Mouse (Mus musculus) kidney, adult 8-10 months (tissue): ENCODE measurements around the gene Gm42742.

Experiments used
- DNase-seq, 2 experiments: peaks; one replicate each; pipeline ENCODE4 v3.0.0; 2022

Gm42742 gene

DNA sequence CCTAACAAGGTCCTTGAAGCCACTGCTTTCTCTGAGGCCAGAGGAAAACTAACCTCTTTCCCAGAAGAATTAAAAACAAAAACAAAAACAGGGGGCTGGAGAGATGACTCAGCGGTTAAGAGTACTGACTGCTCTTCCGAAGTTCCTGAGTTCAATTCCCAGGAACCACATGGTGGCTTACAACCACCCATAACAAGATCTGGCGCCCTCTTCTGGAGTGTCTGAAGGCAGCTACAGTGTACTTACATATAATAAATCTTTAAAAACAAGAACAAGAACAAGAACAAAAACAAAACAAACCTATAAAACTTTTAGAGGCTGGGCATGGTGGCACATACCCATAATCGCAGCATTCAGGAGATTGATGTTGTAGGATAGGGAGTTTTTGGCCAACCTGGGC, 24.4 kb downstream of the Gm42742 start:
- DNase-seq, result no peak

DNA sequence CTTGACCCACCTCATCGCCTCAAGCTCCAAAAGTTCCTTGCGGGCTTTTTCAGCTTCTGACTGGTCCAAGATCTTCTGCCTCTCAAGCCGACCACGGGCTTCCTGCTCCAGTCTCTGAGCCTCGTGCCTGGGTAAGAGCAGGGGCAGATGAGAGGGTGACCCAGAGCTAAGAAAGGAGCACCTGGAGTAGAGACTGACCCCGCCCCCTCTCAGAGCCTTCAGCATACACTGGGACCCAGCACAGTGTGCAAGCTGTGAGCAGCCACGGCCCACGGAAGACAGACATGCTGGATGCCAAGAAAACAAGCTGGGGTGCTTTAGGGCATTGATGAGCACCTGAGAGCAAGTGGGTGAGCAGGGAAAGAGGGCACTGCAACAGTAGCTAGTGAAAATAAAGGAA, 32.1 kb downstream of the Gm42742 start:
- DNase-seq, result no peak

DNA sequence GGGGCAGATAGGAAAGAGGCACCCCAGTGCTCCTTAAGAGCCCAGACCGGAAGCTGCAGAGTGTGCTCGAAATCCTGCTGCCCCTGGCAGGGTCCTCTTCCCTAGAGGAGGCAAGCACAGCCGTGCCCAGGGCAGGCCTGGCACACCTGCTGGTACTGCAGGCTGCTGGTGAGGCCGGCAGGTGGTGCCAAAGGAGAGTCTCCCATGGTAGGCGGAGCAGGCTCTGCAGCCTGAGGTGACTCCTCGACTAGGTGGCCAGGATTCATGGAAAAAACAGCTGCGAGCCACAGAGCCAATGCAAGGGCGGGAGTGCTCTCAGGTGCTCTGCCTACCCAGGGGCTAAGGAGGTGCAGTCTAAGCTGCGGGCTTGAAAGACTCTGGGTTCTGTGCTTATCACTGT, 34.6 kb downstream of the Gm42742 start:
- DNase-seq, result peak; percentile 60 to 71

DNA sequence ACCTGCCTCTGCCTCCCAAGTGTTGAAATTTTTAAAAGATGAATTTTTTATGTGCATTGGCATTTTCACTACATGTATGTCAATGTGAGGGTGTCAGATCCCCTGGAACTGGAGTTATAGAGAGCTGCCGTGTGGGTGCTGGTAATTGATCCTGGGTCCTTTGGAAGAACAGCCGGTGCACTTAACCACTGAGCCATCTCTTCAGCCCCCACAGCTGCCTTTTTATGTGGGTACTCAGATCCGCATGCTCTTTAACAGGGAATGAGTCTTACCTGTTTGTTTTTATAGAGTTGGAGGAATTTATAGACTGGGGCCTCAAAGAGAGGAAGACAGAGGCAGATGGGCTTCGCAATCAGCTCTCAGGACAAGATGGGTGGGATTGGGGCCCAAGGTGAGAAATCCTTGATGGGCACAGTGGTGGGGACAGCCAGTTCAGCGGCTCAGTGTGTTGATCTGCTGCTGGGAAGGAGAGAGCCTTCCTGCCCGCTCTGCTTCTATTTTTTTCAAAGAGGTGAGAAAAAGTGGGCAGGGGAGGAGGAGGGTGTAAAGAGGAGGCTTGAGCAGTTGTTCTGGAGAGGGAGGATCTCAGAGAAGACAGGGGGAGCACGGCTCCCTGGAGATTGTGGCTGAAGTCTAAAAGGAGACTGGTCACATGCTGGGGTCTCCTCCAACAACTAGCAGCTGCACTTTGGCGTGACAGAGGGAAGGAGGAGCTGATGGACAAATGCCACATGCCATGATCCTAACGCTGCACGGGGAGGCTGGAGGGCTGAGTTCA, 36.0 kb downstream of the Gm42742 start:
- DNase-seq, result no peak

DNA sequence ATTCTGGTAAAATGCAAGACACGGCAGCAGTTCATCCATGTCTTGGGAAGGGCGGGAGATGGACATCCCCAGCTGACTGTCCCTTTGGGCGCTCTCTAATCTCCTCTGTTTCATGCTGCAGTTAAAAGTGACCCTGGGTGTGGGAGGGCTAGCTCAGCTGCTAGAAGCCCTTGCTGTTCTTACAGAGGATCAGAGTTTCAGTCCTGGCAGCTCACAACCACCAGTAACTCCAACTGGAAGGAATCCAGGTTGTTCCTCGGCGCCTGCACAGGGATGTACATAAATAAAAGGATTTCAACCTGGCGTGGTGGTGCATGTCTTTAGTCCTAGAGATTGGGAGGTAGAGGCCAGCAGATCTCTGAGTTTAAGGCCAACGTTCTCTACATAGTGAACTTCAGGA, 37.8 kb downstream of the Gm42742 start:
- no peak for DNase-seq

DNA sequence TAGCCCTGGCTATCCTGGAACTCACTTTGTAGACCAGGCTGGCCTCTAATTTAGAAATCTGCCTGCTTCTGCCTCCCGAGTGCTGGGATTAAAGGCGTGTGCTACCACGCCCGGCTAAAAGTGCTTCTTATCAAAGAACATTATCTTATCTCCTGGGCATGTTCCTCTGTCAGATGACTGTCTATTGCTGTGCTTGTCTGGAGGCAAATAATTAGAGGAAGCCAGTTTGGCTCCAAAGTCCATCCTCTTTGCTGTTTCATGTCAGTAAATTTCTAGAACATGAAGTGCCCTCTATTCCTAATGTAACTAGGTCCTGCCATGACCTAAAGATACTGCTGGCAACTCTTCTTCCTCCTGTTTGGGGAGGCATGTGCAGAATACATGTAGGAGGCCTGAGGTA, 38.8 kb downstream of the Gm42742 start:
- DNase-seq, result no peak

DNA sequence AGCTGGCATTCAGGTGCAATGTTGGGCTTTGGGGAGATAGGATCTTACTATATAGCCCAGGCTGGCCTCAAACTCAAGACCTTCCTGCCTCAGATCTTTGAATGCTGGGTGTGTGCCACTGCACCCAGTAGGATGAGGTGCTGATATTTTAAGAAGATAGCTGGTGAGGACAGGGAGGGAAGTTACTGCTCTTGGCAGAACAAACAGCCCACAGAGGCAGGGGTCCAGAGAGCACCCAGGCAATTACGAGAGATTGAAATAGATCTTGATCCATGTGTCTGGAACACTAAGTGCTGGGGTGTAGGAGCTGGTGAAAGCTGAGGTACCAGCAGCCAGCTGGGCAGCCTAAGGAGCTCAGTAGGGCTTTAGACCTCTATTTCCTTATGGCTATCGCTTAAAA, 39.3 kb downstream of the Gm42742 start:
- DNase-seq, result no peak

DNA sequence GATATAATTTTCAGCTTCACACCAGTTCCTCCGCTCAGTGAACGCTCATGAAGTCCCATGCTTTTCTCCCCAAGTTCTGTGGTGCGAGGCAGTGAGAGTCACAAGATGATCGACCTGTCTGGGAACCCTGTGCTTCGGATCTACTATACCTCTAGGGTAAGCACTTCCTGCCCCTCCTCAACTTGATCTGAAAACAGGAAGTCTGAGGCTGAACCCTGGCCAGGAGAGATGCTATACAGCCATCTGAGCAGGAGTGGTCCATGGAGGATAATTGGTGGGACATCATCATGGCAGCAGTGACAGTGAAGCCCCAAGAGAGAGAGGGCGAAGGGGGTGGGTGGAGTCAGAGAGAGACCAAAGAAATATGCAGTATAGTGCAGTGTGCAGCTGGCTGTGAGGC, 42.1 kb downstream of the Gm42742 start:
- no peak for DNase-seq

DNA sequence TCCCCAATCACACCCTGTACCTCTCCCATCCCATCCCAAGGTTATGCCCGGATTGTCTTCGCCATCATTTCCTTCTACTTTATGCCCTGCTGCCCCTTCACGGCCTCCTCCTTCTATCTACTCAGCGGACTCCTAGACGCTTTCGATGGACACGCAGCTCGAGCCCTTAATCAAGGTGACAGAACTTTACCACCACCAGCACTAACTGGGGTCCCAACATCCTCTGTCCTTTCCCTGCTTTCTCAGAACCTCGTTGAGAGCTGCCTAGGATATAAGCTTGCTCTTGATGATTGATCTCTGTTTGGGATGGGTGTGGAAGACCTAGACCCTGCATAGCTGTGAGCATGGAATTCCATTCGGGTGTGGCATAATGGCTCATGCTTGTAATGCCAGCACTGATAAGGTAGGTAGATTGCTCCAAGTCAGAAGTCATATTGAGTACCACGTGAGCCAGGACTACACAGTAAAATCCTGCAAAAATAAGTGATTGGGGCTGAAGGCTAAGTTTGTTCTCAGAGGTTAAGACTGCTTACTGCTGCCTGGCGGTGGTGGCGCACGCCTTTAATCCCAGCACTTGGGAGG, 43.9 kb downstream of the Gm42742 start:
- peak; percentile 14 to 15 for DNase-seq

DNA sequence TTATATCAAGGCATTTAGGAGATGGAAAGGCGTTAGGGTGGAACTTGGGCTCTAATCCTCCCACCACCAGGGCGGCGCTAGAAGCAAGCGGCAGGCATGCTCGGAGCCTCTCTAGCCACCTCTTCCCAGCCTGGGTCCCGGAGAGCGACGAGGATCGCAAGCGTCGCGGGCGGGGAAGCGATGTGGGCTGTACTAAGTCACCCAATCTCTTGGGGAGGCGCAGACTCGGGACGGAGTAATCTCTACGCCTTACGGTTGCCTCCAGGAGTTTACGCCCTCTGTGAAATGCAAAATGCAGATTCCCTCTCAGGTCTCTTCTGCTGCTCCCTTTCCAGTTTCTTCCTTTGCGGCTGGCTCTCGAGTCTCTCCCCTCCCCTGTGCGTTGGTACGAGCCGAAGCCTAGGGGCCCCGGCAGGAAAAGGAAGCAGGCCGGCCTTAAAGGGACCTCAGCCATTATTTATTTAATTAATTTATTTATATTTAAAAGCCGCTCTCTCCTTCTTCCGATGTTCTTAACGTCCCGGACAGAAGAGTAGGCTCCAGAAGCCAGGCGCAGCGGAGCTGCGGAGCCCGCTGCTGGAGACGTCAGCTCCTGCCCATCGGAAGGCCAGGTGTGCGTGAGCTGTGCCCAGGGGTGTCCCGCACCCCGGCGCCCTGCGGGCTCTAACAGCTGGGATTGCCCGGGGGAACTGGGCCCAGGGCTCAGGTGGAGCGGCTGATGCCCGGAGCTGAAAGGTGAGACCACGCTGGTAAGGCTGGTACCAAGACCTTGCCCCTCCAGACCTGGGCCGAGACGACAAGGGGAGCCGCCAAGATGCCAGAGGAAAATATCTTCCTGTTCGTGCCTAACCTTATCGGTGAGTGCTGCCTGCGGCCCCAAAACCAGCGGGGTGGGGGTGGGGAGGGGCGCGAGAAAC, 44.7 kb downstream of the Gm42742 start, which contains the start of gene Cdiptos:
Gene Cdiptos, minus strand, starts transcription at position 149 of the 917 bp plus-strand sequence.
- DNase-seq, result peak; percentile 93 to 96

DNA sequence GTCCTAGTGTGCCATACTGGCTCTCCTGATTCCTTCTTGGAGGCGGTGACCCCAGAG, 45.2 kb downstream of the Gm42742 start, which contains the start of gene Cdipt:
Gene Cdipt, plus strand, starts transcription at position 22 of the 57 bp plus-strand sequence.
- no peak for DNase-seq

DNA sequence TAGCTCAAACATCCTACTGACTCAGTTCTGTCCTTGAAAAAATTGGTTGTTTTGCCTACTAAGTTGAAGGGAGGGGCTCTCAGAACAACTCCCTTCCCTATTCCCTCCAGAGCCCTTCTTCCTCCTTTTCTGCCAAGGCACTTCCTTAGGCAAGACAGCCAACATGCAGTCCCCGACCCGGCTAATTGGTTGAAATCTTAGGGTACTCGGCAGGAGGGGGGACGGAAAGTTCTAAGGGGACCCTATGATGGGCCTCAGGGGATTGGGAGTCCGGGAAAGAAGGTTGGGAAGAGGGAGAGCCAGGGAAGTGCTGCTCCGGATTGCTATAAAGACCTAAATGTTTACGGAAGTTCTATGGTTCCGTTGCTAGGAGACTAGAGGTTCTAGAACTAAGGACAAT, 45.4 kb downstream of the Gm42742 start:
- no peak for DNase-seq

DNA sequence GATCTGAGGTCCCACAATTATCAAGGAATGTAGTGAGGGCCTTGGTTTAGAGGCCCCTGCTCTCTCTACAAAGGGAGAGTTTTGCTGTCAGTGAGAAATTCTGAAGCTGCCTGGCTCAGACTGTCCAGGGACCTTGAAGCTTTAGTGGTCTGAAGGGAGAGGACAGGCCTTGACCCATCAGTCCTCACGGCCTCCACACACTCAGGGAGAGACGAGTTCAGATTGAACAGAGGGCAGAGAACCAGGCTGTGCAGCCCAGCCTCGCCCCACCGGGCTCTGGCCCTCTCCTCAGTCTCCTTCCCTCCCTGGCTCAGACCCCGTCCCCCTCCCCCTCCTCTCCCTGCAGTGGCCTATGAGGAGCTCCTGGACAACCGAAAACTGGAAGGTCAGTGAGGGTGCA, 53.5 kb downstream of the Gm42742 start:
- no peak for DNase-seq

DNA sequence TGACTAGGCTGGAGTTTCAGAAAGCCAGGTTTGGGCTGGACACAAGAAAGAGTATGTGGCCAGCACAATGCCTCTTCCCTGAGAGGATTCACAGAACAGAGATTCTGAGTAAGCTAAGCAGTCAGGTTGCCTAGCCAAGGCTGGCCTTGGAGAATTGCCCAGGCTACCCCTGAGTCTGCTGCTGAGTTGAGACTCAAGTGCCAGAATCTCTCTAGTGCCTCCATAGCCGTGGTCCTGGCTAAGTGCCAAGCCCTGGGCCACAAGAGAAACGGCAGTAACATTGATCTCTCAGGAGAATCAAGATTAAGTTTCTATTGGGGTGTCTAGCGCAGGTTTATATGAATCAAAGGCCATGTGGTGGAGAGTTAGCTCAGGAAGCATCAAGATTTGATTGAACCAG, 55.3 kb downstream of the Gm42742 start:
- DNase-seq, result no peak
